Mouse (Mus musculus) G1E (cell line): ENCODE measurements around the gene Dock3. TPM values are rescaled to one million over a fixed set of nuclear protein-coding genes. Genes with fewer than 3 reads are reported as not detected.

Source experiments
- ATAC-seq: 2 replicates; pipeline ENCODE4 v1.8.0; 2016; ENCODE audit warnings: mild to moderate bottlenecking; ENCODE audit not compliant: insufficient number of reproducible peaks, poor library complexity, low FRiP score, severe bottlenecking; ENCODE audit errors: extremely low read depth
- DNase-seq: peaks from one replicate; pipeline ENCODE4 v3.0.0; 2012; ENCODE audit warnings: low spot score
- H3K27me3 ChIP-seq: 2 replicates; pipeline ENCODE4 v1.6.1; 2012; ENCODE audit warnings: mild to moderate bottlenecking, low read length, inconsistent platforms; ENCODE audit not compliant: insufficient read depth
- H3K36me3 ChIP-seq: replicated peaks from 2 replicates; pipeline ENCODE3; 2012; ENCODE audit warnings: mild to moderate bottlenecking, inconsistent platforms
- H3K4me1 ChIP-seq: 2 replicates; pipeline ENCODE4 v1.6.1; 2012; ENCODE audit warnings: low read depth, low read length, inconsistent platforms, mixed read lengths; ENCODE audit not compliant: insufficient read depth
- H3K4me3 ChIP-seq: 2 replicates; pipeline ENCODE4 v1.5.1; 2012; ENCODE audit warnings: low read depth, mild to moderate bottlenecking, inconsistent platforms, low read length, moderate library complexity, mixed read lengths
- H3K9me3 ChIP-seq: replicated peaks from 2 replicates; pipeline ENCODE4 v1.6.1; 2012; ENCODE audit warnings: inconsistent platforms
- CTCF ChIP-seq: IDR thresholded peaks from 2 replicates; pipeline ENCODE4 v1.5.1; 2012; ENCODE audit warnings: low read depth, low read length, inconsistent platforms, mixed read lengths
- GATA1 ChIP-seq: IDR thresholded peaks from 2 replicates; pipeline ENCODE4 v1.6.1; 2012; ENCODE audit warnings: borderline replicate concordance, low read length, inconsistent platforms, mixed read lengths
- GATA2 ChIP-seq: IDR thresholded peaks from 2 replicates; pipeline ENCODE4 v1.6.1; 2012; ENCODE audit warnings: low read depth, low read length, inconsistent platforms, borderline replicate concordance
- POLR2AphosphoS5 ChIP-seq: IDR thresholded peaks from 2 replicates; pipeline ENCODE4 v1.6.1; 2012; ENCODE audit warnings: low read depth, low read length, inconsistent platforms; ENCODE audit not compliant: insufficient replicate concordance
- TAL1 ChIP-seq: conservative IDR thresholded peaks from 2 replicates; pipeline ENCODE4 v1.6.1; 2012; ENCODE audit warnings: low read depth, low read length, inconsistent platforms, mixed read lengths
- polyA plus RNA-seq: library from polyadenylated mRNA; stranded (reverse); fragments of >175 nt; gene quantifications from 2 replicates; pipeline ENCODE4 v1.2.3, GENCODE M21; 2012
- total RNA-seq, 2 experiments: library from RNA; stranded (forward) in 1 of 2; stranded (reverse) in 1 of 2; fragments of 200-1000 nt in 1 of 2; fragments of >200 nt in 1 of 2; fragmentation: Nextera tagmentation in 1 of 2; gene quantifications; 2 replicates each; pipeline ENCODE4 v1.2.3; 2014 to 2017

Gene Dock3
- total and polyA plus RNA-seq, 3 experiments: 0.33 TPM; not detected in 2

GRCm38 (mm10) chr9:107267721-107268402, 36.2 kb upstream of the Dock3 start:
- no peaks in the 10 kb centered on the region for H3K27me3 ChIP-seq
- ATAC-seq (peak; percentile 43), DNase-seq (no peak)
- no peak for TF ChIP-seq POLR2AphosphoS5
- no peak for TF ChIP-seq CTCF
- no peak for TF ChIP-seq TAL1
- TF ChIP-seq GATA2: no peak
- TF ChIP-seq GATA1: no peak
- no peak overlapping the region; the same call in 1 of the 2 replicates for H3K4me3 ChIP-seq
- peaks cover 59% of the 10 kb centered on the region for H3K36me3 ChIP-seq
- peaks cover 92% of the 10 kb centered on the region for H3K4me1 ChIP-seq
- no peaks in the 10 kb centered on the region for H3K9me3 ChIP-seq

GRCm38 (mm10) chr9:107267028-107267427, 35.3 kb upstream of the Dock3 start:
- Histone ChIP-seq H3K27me3 (no peaks in the 10 kb centered on the region), H3K9me3 (no peaks in the 10 kb centered on the region), H3K36me3 (peaks cover 62% of the 10 kb centered on the region), H3K4me1 (peaks cover 92% of the 10 kb centered on the region), H3K4me3 (no peak overlapping the region; the same call in 1 of the 2 replicates)
- TF ChIP-seq TAL1: no peak
- no peak for TF ChIP-seq CTCF
- TF ChIP-seq GATA2: no peak
- no peak for TF ChIP-seq POLR2AphosphoS5
- no peak for TF ChIP-seq GATA1
- DNase-seq (no peak), ATAC-seq (no peak)

GRCm38 (mm10) chr9:107264731-107265130, 33.0 kb upstream of the Dock3 start:
- DNase-seq (no peak), ATAC-seq (no peak)
- Histone ChIP-seq H3K27me3 (no peaks in the 10 kb centered on the region), H3K4me1 (peaks cover 89% of the 10 kb centered on the region), H3K9me3 (no peaks in the 10 kb centered on the region), H3K4me3 (no peak overlapping the region), H3K36me3 (peaks cover 71% of the 10 kb centered on the region)
- TF ChIP-seq GATA1 (no peak), CTCF (no peak), TAL1 (no peak), POLR2AphosphoS5 (no peak), GATA2 (no peak)

GRCm38 (mm10) chr9:107263912-107264311, 32.2 kb upstream of the Dock3 start:
- TF ChIP-seq POLR2AphosphoS5 (no peak), TAL1 (no peak), GATA1 (no peak)
- no peak overlapping the region for H3K4me3 ChIP-seq
- peaks cover 84% of the 10 kb centered on the region for H3K4me1 ChIP-seq
- H3K36me3 ChIP-seq: peaks cover 74% of the 10 kb centered on the region
- DNase-seq: no peak
- ATAC-seq: no peak
- H3K27me3 ChIP-seq: no peaks in the 10 kb centered on the region
- no peaks in the 10 kb centered on the region for H3K9me3 ChIP-seq

GRCm38 (mm10) chr9:107262375-107262774, 30.7 kb upstream of the Dock3 start:
- DNase-seq (no peak), ATAC-seq (no peak)
- Histone ChIP-seq H3K9me3 (no peaks in the 10 kb centered on the region), H3K36me3 (peaks cover 88% of the 10 kb centered on the region), H3K4me3 (no peak overlapping the region), H3K27me3 (no peaks in the 10 kb centered on the region), H3K4me1 (peaks cover 71% of the 10 kb centered on the region)
- no peak for TF ChIP-seq TAL1
- TF ChIP-seq GATA2: no peak
- TF ChIP-seq CTCF: no peak
- TF ChIP-seq POLR2AphosphoS5: no peak
- TF ChIP-seq GATA1: no peak

GRCm38 (mm10) chr9:107261792-107262191, 30.1 kb upstream of the Dock3 start:
- DNase-seq (no peak), ATAC-seq (peak; percentile 36; the same call in 1 of the 2 replicates)
- Histone ChIP-seq H3K27me3 (no peaks in the 10 kb centered on the region), H3K36me3 (peaks cover 94% of the 10 kb centered on the region), H3K4me3 (no peak overlapping the region; the same call in 1 of the 2 replicates), H3K9me3 (no peaks in the 10 kb centered on the region), H3K4me1 (peaks cover 67% of the 10 kb centered on the region)
- TF ChIP-seq CTCF: no peak
- TF ChIP-seq GATA2: no peak
- TF ChIP-seq TAL1: no peak
- no peak for TF ChIP-seq GATA1
- TF ChIP-seq POLR2AphosphoS5: no peak

GRCm38 (mm10) chr9:107260836-107261235, 29.1 kb upstream of the Dock3 start:
- DNase-seq (no peak), ATAC-seq (peak; percentile 62)
- H3K27me3 ChIP-seq: no peaks in the 10 kb centered on the region
- peaks cover 61% of the 10 kb centered on the region for H3K4me1 ChIP-seq
- no peak overlapping the region for H3K4me3 ChIP-seq
- TF ChIP-seq GATA2 (no peak), CTCF (no peak), GATA1 (no peak), TAL1 (no peak), POLR2AphosphoS5 (no peak)
- no peaks in the 10 kb centered on the region for H3K9me3 ChIP-seq
- peaks cover 97% of the 10 kb centered on the region for H3K36me3 ChIP-seq
